In the genomic region with DNA sequence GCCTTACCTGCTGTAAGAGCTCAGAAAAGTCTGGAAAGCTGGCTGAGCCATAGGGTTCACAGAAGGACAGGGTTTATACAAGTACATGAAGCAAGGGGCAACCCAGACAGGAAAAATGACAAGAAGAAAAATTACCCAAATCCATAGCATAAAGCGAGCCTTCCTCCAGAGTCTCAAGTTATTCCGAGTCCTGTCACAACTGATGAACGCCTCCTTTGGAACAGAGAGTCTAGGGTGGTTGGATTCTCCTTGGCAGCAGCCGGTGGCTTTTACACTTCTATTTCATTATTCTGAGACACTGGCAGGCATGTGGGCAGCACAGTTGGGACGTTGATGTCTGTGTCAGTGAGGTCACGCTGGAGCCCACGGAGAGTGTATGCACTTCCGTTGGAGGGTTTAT, we compare ENCODE assay signal across 9 mouse cellular contexts.
"Had no signal": no experiment of that assay in that cellular context is flagged by ENCODE, and none has a peak within 500 bp of the region (broad histone marks: within the 10 kb centered on the region; RNA-seq: fewer than 3 reads in every experiment).

No protein-coding gene starts in this region.

- DNase-seq: forebrain, postnatal 0 days; gastrocnemius, adult 2 months; gastrocnemius, postnatal 10 days; gastrocnemius, postnatal 14 days; gastrocnemius, postnatal 25 days; gastrocnemius, postnatal 36 days; heart, adult 11 months; heart, adult 2 months had no signal

- ATAC-seq: forebrain, embryonic 15.5 days; forebrain, postnatal 0 days had no signal
